Mouse (Mus musculus) lung, postnatal 0 days (tissue): Measurements from ENCODE around the gene Thsd7a.

ENCODE experiments used
- CTCF ChIP-seq: IDR thresholded peaks from 2 replicates; pipeline ENCODE4 v1.5.1; 2016; ENCODE audit warnings: antibody characterized with exemption, mild to moderate bottlenecking
- EP300 ChIP-seq: IDR thresholded peaks from 2 replicates; pipeline ENCODE4 v1.6.1; 2016; ENCODE audit warnings: antibody characterized with exemption, mild to moderate bottlenecking, control low read depth

GRCm38 (mm10) chr6:12733924-12734323 is 15.3 kb downstream of the Thsd7a start:
- TF ChIP-seq EP300 (no peak), CTCF (no peak)
